Mouse (Mus musculus): Measurements from ENCODE around the gene Eefsec. TPM values are rescaled to one million over a fixed set of nuclear protein-coding genes. Genes with fewer than 3 reads are reported as not detected.

Eefsec gene
- total RNA-seq, 4 experiments from 2014 or later, result 21.4 to 28.7 (median 24.2) TPM

DNA sequence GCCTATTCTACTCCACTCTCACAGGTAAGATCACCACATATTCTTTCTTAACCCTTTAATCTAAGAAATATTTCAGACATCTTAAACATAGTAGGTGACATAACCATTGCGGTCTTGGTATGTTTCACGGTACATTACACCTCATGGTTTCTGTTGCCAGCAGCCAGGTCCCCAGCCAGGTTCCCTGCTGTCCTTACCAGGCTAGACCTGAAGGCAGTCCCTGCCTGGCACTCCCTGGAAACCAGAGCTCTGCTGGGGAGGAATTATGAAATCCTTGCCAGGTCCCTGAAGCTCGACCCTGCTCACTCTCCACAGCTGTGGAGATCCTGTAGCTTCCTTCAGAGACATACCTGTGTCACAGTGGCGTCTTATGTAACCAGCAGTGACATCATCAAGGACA, 230.1 kb downstream of the Eefsec start:
- DNase-seq (ENCODE audit: low spot score in 2 of 2), result no peak

DNA sequence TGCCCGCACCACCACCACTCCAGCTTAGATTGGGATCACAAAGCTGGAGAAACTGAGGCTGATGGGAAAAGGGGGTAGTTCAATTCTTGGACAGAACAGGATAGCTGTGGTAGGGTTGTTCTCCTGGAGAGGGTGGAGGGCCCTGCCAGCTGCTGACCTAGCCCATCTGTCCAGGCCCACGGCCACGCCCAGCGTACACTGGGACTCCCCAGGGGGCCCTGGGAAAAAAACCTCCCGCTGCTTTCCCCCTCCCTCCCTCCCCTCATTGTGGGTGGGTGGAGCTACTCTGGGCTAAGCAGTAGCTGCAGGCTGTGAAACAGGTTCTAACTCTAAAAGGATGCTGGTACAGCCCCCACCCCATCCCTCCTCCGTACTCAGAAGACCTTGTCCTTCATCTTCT, 230.5 kb downstream of the Eefsec start:
- DNase-seq (ENCODE audit: low spot score in 2 of 2), result no peak

GRCm38 (mm10) chr6:88210182-88210581, 236.2 kb downstream of the Eefsec start:
- no peak for DNase-seq (ENCODE audit: low spot score in 2 of 2)

DNA sequence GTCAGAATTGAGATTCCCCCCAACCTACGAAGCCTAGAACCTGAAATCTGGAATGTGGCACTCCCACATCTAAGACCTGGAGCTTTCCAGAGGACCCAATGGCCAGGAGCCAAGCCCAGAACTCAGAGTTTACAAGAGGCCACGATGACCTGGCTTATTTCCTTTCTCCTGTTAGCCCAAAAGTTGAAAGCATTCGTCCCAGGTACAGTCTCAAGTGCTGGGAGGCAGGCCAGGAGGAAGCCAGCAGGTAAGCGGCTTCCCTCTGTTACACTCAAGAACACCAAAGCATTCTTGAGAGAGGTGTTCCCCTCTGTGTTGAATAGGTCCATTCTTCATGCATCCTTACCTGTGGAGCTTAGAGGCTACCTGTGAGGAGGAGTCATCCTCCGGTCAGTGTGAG, 236.9 kb downstream of the Eefsec start:
- no peak for DNase-seq (ENCODE audit: low spot score in 2 of 2)

GRCm38 (mm10) chr6:88208321-88208720, 238.0 kb downstream of the Eefsec start:
- no peak for DNase-seq (ENCODE audit: low spot score in 2 of 2)

GRCm38 (mm10) chr6:88207403-88208033, 238.8 kb downstream of the Eefsec start:
- DNase-seq (ENCODE audit: low spot score in 2 of 2), result no peak

Other genes starting within 250 kb of the Eefsec start
- gene Dnajb8, start 224.3 kb downstream of the Eefsec start, total RNA-seq (2022), result not detected
- 10 to 100 TPM; 36.8 to 40.2 (median 39.1) TPM for gene Ruvbl1, start 18.9 kb upstream of the Eefsec start, total RNA-seq (2022)
- 10 to 100 TPM; 83.9 to 94.2 (median 87.0) TPM for gene Sec61a1, start 72.4 kb upstream of the Eefsec start, total RNA-seq (2022)
- under 1 TPM in 3 of 4 experiments, not detected in 1; 0.21 to 0.36 (median 0.25) TPM for gene Kbtbd12, start 191.4 kb upstream of the Eefsec start, total RNA-seq (2022)